Mouse (Mus musculus): ENCODE data around the gene Lpp. TPM values are rescaled to one million over a fixed set of nuclear protein-coding genes. Genes with fewer than 3 reads are reported as not detected.

Gene Lpp
- polyA plus RNA-seq, 1 experiment from 2014 or later, result 79.9 TPM

- H3K4me1 ChIP-seq (ENCODE audit: insufficient read depth), result no peaks in the 10 kb centered on the region
- no peaks in the 10 kb centered on the region for H3K27me3 ChIP-seq (ENCODE audit: insufficient read depth, low read length)
- no peak overlapping the region for H3K4me3 ChIP-seq (ENCODE audit: low read depth, low read length)
- no peak overlapping the region for H3K9ac ChIP-seq
- TF ChIP-seq CTCF (IDR thresholded peaks at IDR 0.05; ENCODE audit: low read depth), result no peak
- DNase-seq (no peak), ATAC-seq (ENCODE audit: insufficient read depth) (no peak)
- no peaks in the 10 kb centered on the region for H3K9me3 ChIP-seq (ENCODE audit: low read depth, low read length)
- no peak overlapping the region for H3K4me2 ChIP-seq
- no peak overlapping the region for H3K27ac ChIP-seq (ENCODE audit: low read depth)
- 75% methylated on average over 17 of the region's 17 CpGs for WGBS
- peaks cover 13% of the 10 kb centered on the region for H3K36me3 ChIP-seq (ENCODE audit: insufficient read depth)
Observed at GRCm38 (mm10) chr16:24467544-24468290, 74.4 kb downstream of the Lpp start.

- Histone ChIP-seq H3K27ac (ENCODE audit: low read depth) (no peak overlapping the region), H3K9me3 (ENCODE audit: low read depth, low read length) (no peaks in the 10 kb centered on the region), H3K4me2 (no peak overlapping the region), H3K4me1 (ENCODE audit: insufficient read depth) (peaks cover 4% of the 10 kb centered on the region; the same call in 1 of the 2 replicates), H3K36me3 (ENCODE audit: insufficient read depth) (peaks cover 13% of the 10 kb centered on the region), H3K27me3 (ENCODE audit: insufficient read depth, low read length) (no peaks in the 10 kb centered on the region), H3K9ac (no peak overlapping the region), H3K4me3 (ENCODE audit: low read depth, low read length) (no peak overlapping the region)
- ATAC-seq (ENCODE audit: insufficient read depth), result no peak
- TF ChIP-seq CTCF (IDR thresholded peaks at IDR 0.05; ENCODE audit: low read depth), result no peak
- DNase-seq, result no peak
- 29% methylated on average over 3 of the region's 3 CpGs for WGBS
Observed at GRCm38 (mm10) chr16:24469313-24469712, 76.0 kb downstream of the Lpp start.

GRCm38 (mm10) chr16:24470601-24471000 is 77.3 kb downstream of the Lpp start:
- Histone ChIP-seq H3K9me3 (ENCODE audit: low read depth, low read length) (no peaks in the 10 kb centered on the region), H3K27ac (ENCODE audit: low read depth) (no peak overlapping the region), H3K9ac (no peak overlapping the region), H3K4me3 (ENCODE audit: low read depth, low read length) (no peak overlapping the region), H3K4me1 (ENCODE audit: insufficient read depth) (peaks cover 4% of the 10 kb centered on the region), H3K27me3 (ENCODE audit: insufficient read depth, low read length) (no peaks in the 10 kb centered on the region), H3K4me2 (no peak overlapping the region), H3K36me3 (ENCODE audit: insufficient read depth) (peaks cover 13% of the 10 kb centered on the region)
- DNase-seq (no peak), ATAC-seq (ENCODE audit: insufficient read depth) (no peak)
- WGBS, result 65% methylated on average over 1 of the region's 1 CpGs
- TF ChIP-seq CTCF (IDR thresholded peaks at IDR 0.05; ENCODE audit: low read depth), result no peak

- Histone ChIP-seq H3K36me3 (ENCODE audit: insufficient read depth) (peaks cover 13% of the 10 kb centered on the region), H3K4me2 (no peak overlapping the region), H3K4me1 (ENCODE audit: insufficient read depth) (peaks cover 8% of the 10 kb centered on the region), H3K4me3 (ENCODE audit: low read depth, low read length) (no peak overlapping the region), H3K27ac (ENCODE audit: low read depth) (no peak overlapping the region), H3K9ac (no peak overlapping the region), H3K9me3 (ENCODE audit: low read depth, low read length) (no peaks in the 10 kb centered on the region), H3K27me3 (ENCODE audit: insufficient read depth, low read length) (no peaks in the 10 kb centered on the region)
- DNase-seq (no peak), ATAC-seq (ENCODE audit: insufficient read depth) (no peak)
- WGBS, result 63% methylated on average over 4 of the region's 4 CpGs
- TF ChIP-seq CTCF (IDR thresholded peaks at IDR 0.05; ENCODE audit: low read depth), result no peak
Observed at GRCm38 (mm10) chr16:24471029-24471428, 77.7 kb downstream of the Lpp start.

- Histone ChIP-seq H3K4me3 (ENCODE audit: low read depth, low read length) (no peak overlapping the region), H3K9me3 (ENCODE audit: low read depth, low read length) (no peaks in the 10 kb centered on the region), H3K27me3 (ENCODE audit: insufficient read depth, low read length) (no peaks in the 10 kb centered on the region), H3K9ac (no peak overlapping the region), H3K4me1 (ENCODE audit: insufficient read depth) (peaks cover 16% of the 10 kb centered on the region), H3K36me3 (ENCODE audit: insufficient read depth) (peaks cover 13% of the 10 kb centered on the region), H3K27ac (ENCODE audit: low read depth) (no peak overlapping the region), H3K4me2 (no peak overlapping the region)
- WGBS, result 60% methylated on average over 1 of the region's 1 CpGs
- ATAC-seq (ENCODE audit: insufficient read depth) (no peak), DNase-seq (no peak)
- no peak for TF ChIP-seq CTCF (IDR thresholded peaks at IDR 0.05; ENCODE audit: low read depth)
Observed at GRCm38 (mm10) chr16:24471801-24472200, 78.5 kb downstream of the Lpp start.

- Histone ChIP-seq H3K9me3 (ENCODE audit: low read depth, low read length) (no peaks in the 10 kb centered on the region), H3K27me3 (ENCODE audit: insufficient read depth, low read length) (no peaks in the 10 kb centered on the region), H3K27ac (ENCODE audit: low read depth) (no peak overlapping the region), H3K36me3 (ENCODE audit: insufficient read depth) (peaks cover 13% of the 10 kb centered on the region), H3K4me2 (no peak overlapping the region), H3K4me1 (ENCODE audit: insufficient read depth) (peaks cover 22% of the 10 kb centered on the region), H3K9ac (no peak overlapping the region), H3K4me3 (ENCODE audit: low read depth, low read length) (no peak overlapping the region)
- 61% methylated on average over 3 of the region's 3 CpGs for WGBS
- ATAC-seq (ENCODE audit: insufficient read depth) (no peak), DNase-seq (no peak)
- no peak for TF ChIP-seq CTCF (IDR thresholded peaks at IDR 0.05; ENCODE audit: low read depth)
Observed at GRCm38 (mm10) chr16:24473966-24474365, 80.7 kb downstream of the Lpp start.

GRCm38 (mm10) chr16:24474781-24475180 is 81.5 kb downstream of the Lpp start:
- no peak overlapping the region for H3K4me3 ChIP-seq (ENCODE audit: low read depth, low read length)
- ATAC-seq (ENCODE audit: insufficient read depth), result no peak
- peaks cover 13% of the 10 kb centered on the region for H3K36me3 ChIP-seq (ENCODE audit: insufficient read depth)
- no peaks in the 10 kb centered on the region for H3K27me3 ChIP-seq (ENCODE audit: insufficient read depth, low read length)
- no peak overlapping the region for H3K9ac ChIP-seq
- no peak for TF ChIP-seq CTCF (IDR thresholded peaks at IDR 0.05; ENCODE audit: low read depth)
- H3K4me2 ChIP-seq, result no peak overlapping the region
- H3K27ac ChIP-seq (ENCODE audit: low read depth), result no peak overlapping the region
- 43% methylated on average over 6 of the region's 6 CpGs for WGBS
- no peaks in the 10 kb centered on the region for H3K9me3 ChIP-seq (ENCODE audit: low read depth, low read length)
- DNase-seq, result no peak
- H3K4me1 ChIP-seq (ENCODE audit: insufficient read depth), result peaks cover 22% of the 10 kb centered on the region
